Mouse (Mus musculus): Measurements from ENCODE around the gene Hoxa1.

- TF ChIP-seq POLR2A (IDR thresholded peaks at IDR 0.05; ENCODE audit: insufficient read depth, low read depth, low read length), result no peak
- TF ChIP-seq CTCF (IDR thresholded peaks at IDR 0.05; ENCODE audit: insufficient read depth, low read depth, low read length), result no peak
These were observed 21.6 kb upstream of the Hoxa1 start for GRCm38 (mm10) chr6:52179690-52180089.
